Mouse (Mus musculus) olfactory bulb, adult 2 months (tissue): ENCODE measurements around the gene Sptssb.

Experiments
- CTCF ChIP-seq: fragments of 200-500 bp; IDR thresholded peaks from 2 replicates; pipeline ENCODE4 v1.5.1; 2012; ENCODE audit warnings: low read depth, mild to moderate bottlenecking, low read length, moderate library complexity; ENCODE audit not compliant: insufficient read depth
- POLR2A ChIP-seq: fragments of 200-500 bp; IDR thresholded peaks from 2 replicates; pipeline ENCODE4 v1.6.1; 2012; ENCODE audit warnings: mild to moderate bottlenecking, low read depth, low read length, moderate library complexity; ENCODE audit not compliant: insufficient read depth

GRCm38 (mm10) chr3:69859858-69860588 lies at the start of gene Sptssb:
- no peak for TF ChIP-seq CTCF
- no peak for TF ChIP-seq POLR2A
